Mouse (Mus musculus) midbrain, embryonic 14.5 days (tissue): ENCODE data around the gene Tacr1. TPM values are rescaled to one million over a fixed set of nuclear protein-coding genes. Genes with fewer than 3 reads are reported as not detected.
A peak's percentile ranks its signal among the peaks of the same experiment; 100 is the strongest.

Experiments
- ATAC-seq: fragments of 200-750 bp; cut with Nextera tagmentation; 2 replicates; pipeline ENCODE4 v1.8.0; 2017; ENCODE audit warnings: moderate number of reproducible peaks, moderate library complexity; ENCODE audit not compliant: low FRiP score, low TSS enrichment
- DNase-seq: peaks from one replicate; pipeline ENCODE4 v3.0.0-alpha.2; 2015
- H3K27ac ChIP-seq: fragments of 300-500 bp; sonication (generic); replicated peaks from 2 replicates; pipeline ENCODE4 v1.5.1; 2014; ENCODE audit warnings: mild to moderate bottlenecking, low read depth, low read length, moderate library complexity
- H3K27me3 ChIP-seq: fragments of 300-500 bp; sonication (generic); 2 replicates; pipeline ENCODE4 v1.6.1; 2014; ENCODE audit warnings: low read length, control low read depth, mixed read lengths; ENCODE audit not compliant: control insufficient read depth, insufficient read depth
- H3K36me3 ChIP-seq: fragments of 300-500 bp; sonication (generic); 2 replicates; pipeline ENCODE4 v1.6.1; 2014; ENCODE audit warnings: low read length, control low read depth; ENCODE audit not compliant: control insufficient read depth, insufficient read depth
- H3K4me1 ChIP-seq: fragments of 300-500 bp; sonication (generic); 2 replicates; pipeline ENCODE4 v1.6.1; 2014; ENCODE audit warnings: mild to moderate bottlenecking, antibody characterized with exemption, low read length, control low read depth; ENCODE audit not compliant: control insufficient read depth, insufficient read depth
- H3K4me2 ChIP-seq: fragments of 300-500 bp; sonication (generic); 2 replicates; pipeline ENCODE4 v1.6.1; 2014; ENCODE audit warnings: mild to moderate bottlenecking, low read length, moderate library complexity
- H3K4me3 ChIP-seq: fragments of 300-500 bp; sonication (generic); replicated peaks from 2 replicates; pipeline ENCODE4 v1.5.1; 2014; ENCODE audit warnings: low read depth, low read length
- H3K9ac ChIP-seq: fragments of 300-500 bp; sonication (generic); replicated peaks from 2 replicates; pipeline ENCODE4 v1.6.1; 2014; ENCODE audit warnings: mild to moderate bottlenecking, low read length, moderate library complexity
- H3K9me3 ChIP-seq: fragments of 300-500 bp; sonication (generic); 2 replicates; pipeline ENCODE4 v1.6.1; 2016; ENCODE audit warnings: low read length, control low read depth, mixed read lengths; ENCODE audit not compliant: control insufficient read depth
- WGBS: fragments of 180-500 bp; shearing (Covaris S2); extraction: QIAGEN DNeasy Blood & Tissue Kit; methylation state at CpG from one replicate; pipeline ENCODE4 v1.1.7; 2014; 5-methylcytosine and 5-hydroxymethylcytosine counted together
- polyA plus RNA-seq: library from polyadenylated mRNA; unstranded; fragments of >200 nt; fragmentation: Nextera tagmentation; extraction: Ambion mirVana; gene quantifications from 2 replicates; pipeline ENCODE4 v1.2.1, GENCODE M21; 2014

Tacr1 gene
- polyA plus RNA-seq, 1 experiment from 2014 or later = 2.4 TPM

DNA sequence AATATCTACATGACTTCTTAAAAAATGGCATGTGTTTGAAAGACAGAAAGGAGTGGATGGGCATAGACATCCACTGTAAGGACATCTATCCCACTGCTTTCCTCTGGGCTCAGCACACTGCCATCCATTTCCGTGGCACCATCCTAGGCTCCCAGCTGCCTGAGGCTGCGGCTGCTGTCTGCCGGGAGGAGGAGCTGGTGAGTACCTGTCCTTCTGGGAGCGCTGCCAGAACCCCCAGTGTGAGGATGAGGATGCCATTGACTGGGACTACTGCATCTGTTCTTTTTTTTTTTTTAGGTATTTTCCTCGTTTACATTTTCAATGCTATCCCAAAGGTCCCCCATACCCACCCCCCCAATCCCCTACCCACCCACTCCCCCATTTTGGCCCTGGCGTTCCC lies 183.3 kb downstream of the Tacr1 start:
- H3K4me2 ChIP-seq = no peak overlapping the region
- DNase-seq (no peak), ATAC-seq (no peak)
- 62% methylated on average over 5 of the region's 6 CpGs for WGBS
- no peaks in the 10 kb centered on the region for H3K36me3 ChIP-seq
- no peaks in the 10 kb centered on the region for H3K9me3 ChIP-seq
- no peak overlapping the region for H3K9ac ChIP-seq
- H3K27me3 ChIP-seq = no peaks in the 10 kb centered on the region
- no peaks in the 10 kb centered on the region for H3K4me1 ChIP-seq
- no peak overlapping the region for H3K27ac ChIP-seq
- H3K4me3 ChIP-seq = no peak overlapping the region

GRCm38 (mm10) chr6:82589387-82589786 lies 187.3 kb downstream of the Tacr1 start:
- Histone ChIP-seq H3K36me3 (no peaks in the 10 kb centered on the region), H3K27me3 (no peaks in the 10 kb centered on the region), H3K4me3 (no peak overlapping the region), H3K9me3 (no peaks in the 10 kb centered on the region), H3K9ac (no peak overlapping the region), H3K4me1 (no peaks in the 10 kb centered on the region), H3K4me2 (no peak overlapping the region), H3K27ac (no peak overlapping the region)
- WGBS = 56% methylated on average over 7 of the region's 7 CpGs
- ATAC-seq (no peak), DNase-seq (peak; percentile 10)

- no peak overlapping the region for H3K4me2 ChIP-seq
- 82% methylated on average over 8 of the region's 8 CpGs for WGBS
- no peaks in the 10 kb centered on the region for H3K36me3 ChIP-seq
- no peaks in the 10 kb centered on the region for H3K9me3 ChIP-seq
- H3K9ac ChIP-seq = no peak overlapping the region
- no peak overlapping the region for H3K27ac ChIP-seq
- no peaks in the 10 kb centered on the region for H3K4me1 ChIP-seq
- no peak for ATAC-seq
- H3K27me3 ChIP-seq = no peaks in the 10 kb centered on the region
- DNase-seq = peak; percentile 39
- H3K4me3 ChIP-seq = no peak overlapping the region
Observed at GRCm38 (mm10) chr6:82595461-82596090, 193.4 kb downstream of the Tacr1 start.

GRCm38 (mm10) chr6:82603228-82603627 lies 201.1 kb downstream of the Tacr1 start:
- Histone ChIP-seq H3K9ac (no peak overlapping the region), H3K36me3 (no peaks in the 10 kb centered on the region), H3K4me1 (no peaks in the 10 kb centered on the region), H3K27me3 (no peaks in the 10 kb centered on the region), H3K27ac (no peak overlapping the region), H3K4me3 (no peak overlapping the region), H3K9me3 (no peaks in the 10 kb centered on the region), H3K4me2 (no peak overlapping the region)
- WGBS = 82% methylated on average over 9 of the region's 9 CpGs
- no peak for DNase-seq
- ATAC-seq = no peak

- no peak overlapping the region for H3K9ac ChIP-seq
- 50% methylated on average over 2 of the region's 2 CpGs for WGBS
- no peaks in the 10 kb centered on the region for H3K9me3 ChIP-seq
- H3K27ac ChIP-seq = no peak overlapping the region
- no peak; the same call in 1 of the 2 replicates for ATAC-seq
- H3K36me3 ChIP-seq = no peaks in the 10 kb centered on the region
- peak; percentile 66 for DNase-seq
- no peaks in the 10 kb centered on the region for H3K4me1 ChIP-seq
- H3K4me2 ChIP-seq = no peak overlapping the region
- no peaks in the 10 kb centered on the region for H3K27me3 ChIP-seq
- no peak overlapping the region for H3K4me3 ChIP-seq
Observed at GRCm38 (mm10) chr6:82603665-82604064, 201.5 kb downstream of the Tacr1 start.

- 54% methylated on average over 8 of the region's 8 CpGs for WGBS
- no peak overlapping the region for H3K4me3 ChIP-seq
- H3K4me2 ChIP-seq = no peak overlapping the region
- H3K36me3 ChIP-seq = no peaks in the 10 kb centered on the region
- no peak overlapping the region for H3K9ac ChIP-seq
- H3K9me3 ChIP-seq = no peaks in the 10 kb centered on the region
- ATAC-seq (no peak), DNase-seq (peak; percentile 21)
- 0 out of 2 replicates have a peak, but pooled peaks cover 7% of the 10 kb centered on the region for H3K4me1 ChIP-seq
- no peaks in the 10 kb centered on the region for H3K27me3 ChIP-seq
- H3K27ac ChIP-seq = no peak overlapping the region
Observed at GRCm38 (mm10) chr6:82604791-82605190, 202.7 kb downstream of the Tacr1 start.

DNA sequence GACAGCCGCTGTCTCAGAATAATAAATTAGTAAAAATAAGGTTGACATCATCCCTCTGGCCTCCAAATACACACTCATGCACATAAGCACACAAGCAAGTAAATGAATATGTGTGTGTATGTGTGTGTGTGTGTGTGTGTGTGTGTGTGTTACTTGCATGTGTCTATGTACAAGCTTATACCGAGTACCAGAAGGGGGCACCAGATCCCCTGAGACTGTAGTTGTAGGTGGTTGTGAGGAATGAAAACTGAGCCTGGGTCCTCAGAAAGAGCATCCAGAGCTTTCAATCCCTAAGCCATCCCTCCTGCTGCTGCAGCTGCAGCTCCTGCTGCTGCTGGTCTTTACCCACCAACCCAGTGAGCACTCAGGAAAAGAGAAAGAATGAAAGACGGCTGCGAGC lies 206.6 kb downstream of the Tacr1 start:
- H3K27me3 ChIP-seq = no peaks in the 10 kb centered on the region
- no peak overlapping the region for H3K27ac ChIP-seq
- no peak overlapping the region for H3K4me2 ChIP-seq

GRCm38 (mm10) chr6:82609339-82609926 lies 207.3 kb downstream of the Tacr1 start:
- peak; percentile 76 for DNase-seq
- Histone ChIP-seq H3K4me1 (0 out of 2 replicates have a peak, but pooled peaks cover 7% of the 10 kb centered on the region), H3K9ac (no peak overlapping the region), H3K27ac (no peak overlapping the region; the same call in 1 of the 2 replicates), H3K36me3 (no peaks in the 10 kb centered on the region), H3K4me3 (no peak overlapping the region), H3K9me3 (no peaks in the 10 kb centered on the region), H3K4me2 (0 out of 2 replicates have a peak overlapping the region, but pooled peaks have one; percentile 4), H3K27me3 (no peaks in the 10 kb centered on the region)
- WGBS = 33% methylated on average over 7 of the region's 7 CpGs
- no peak for ATAC-seq

More for the DNA sequence above, 206.6 kb downstream of the Tacr1 start:
- ATAC-seq (no peak), DNase-seq (no peak)
- H3K4me3 ChIP-seq = no peak overlapping the region
- WGBS = 93% methylated on average over 4 of the region's 4 CpGs
- 0 out of 2 replicates have a peak, but pooled peaks cover 7% of the 10 kb centered on the region for H3K4me1 ChIP-seq
- no peaks in the 10 kb centered on the region for H3K36me3 ChIP-seq
- H3K9ac ChIP-seq = no peak overlapping the region
- H3K9me3 ChIP-seq = no peaks in the 10 kb centered on the region
